Mouse (Mus musculus) adrenal gland, postnatal 4 days (tissue): ENCODE data around the gene Frmd4a. TPM values are rescaled to one million over a fixed set of nuclear protein-coding genes. Genes with fewer than 3 reads are reported as not detected.

Experiments used
- DNase-seq, 2 experiments: peaks; one replicate each; pipeline ENCODE4 v3.0.0; 2021 to 2022; ENCODE audit warnings: low spot score in 2 of 2, mixed read lengths in 2 of 2
- total RNA-seq, 2 experiments: library from RNA; stranded (reverse); gene quantifications; 2 replicates each; pipeline ENCODE4 v1.2.3; 2021

Gene Frmd4a
- total RNA-seq, 2 experiments from 2014 or later = 34.0 to 41.3 TPM

DNA sequence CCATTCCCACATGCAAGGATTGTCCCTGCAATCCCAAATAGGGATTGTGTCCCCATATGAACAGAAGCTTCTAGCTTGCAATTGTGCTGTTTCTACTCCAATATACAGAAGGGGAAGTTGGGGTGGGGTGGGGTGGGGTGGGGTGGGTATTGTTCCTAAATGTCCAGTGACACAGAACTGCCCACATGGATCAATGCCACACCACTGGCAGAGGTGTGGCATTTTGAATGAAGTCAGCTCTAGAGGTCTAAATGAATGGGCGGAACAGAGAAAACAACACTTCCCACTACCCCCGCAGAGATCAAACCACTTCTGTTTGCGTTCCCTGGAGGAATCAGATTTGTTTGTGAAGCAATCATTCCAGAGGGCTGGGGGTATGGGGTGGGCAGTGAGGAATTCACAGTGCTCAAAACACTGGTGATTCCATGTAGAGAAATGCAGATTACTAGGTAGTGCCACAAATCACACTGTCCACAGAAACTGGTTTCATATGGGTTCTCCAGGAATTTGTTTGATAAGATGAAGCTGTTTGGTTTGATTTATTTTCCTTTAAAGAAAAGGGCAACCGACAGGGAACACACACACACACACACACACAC is 268.3 kb downstream of the Frmd4a start:
- DNase-seq = no peak

DNA sequence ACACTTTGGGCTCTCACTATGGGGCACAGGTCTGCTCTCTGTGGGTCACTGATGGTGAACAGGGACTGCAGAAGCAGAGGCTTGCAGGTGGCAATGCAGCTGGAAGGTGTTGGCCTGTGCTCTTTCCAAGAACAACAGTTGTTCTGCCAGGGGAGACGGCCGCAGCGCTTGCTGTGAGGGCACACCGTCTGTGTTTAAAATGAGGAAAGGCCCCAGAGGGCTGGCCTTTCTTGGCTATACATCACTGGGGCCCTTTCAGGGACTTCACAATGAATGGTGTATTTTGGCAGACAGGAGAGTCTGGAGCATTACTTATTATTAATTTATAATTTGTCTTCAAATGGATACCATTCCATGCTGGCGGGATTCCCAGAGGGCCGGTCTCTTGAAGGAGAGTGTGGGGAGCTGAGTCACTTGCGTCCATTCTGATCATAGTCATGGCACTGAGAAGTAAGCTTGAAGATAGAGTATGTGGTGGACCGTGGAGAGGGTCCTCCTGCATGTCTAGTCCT is 268.9 kb downstream of the Frmd4a start:
- no peak for DNase-seq

DNA sequence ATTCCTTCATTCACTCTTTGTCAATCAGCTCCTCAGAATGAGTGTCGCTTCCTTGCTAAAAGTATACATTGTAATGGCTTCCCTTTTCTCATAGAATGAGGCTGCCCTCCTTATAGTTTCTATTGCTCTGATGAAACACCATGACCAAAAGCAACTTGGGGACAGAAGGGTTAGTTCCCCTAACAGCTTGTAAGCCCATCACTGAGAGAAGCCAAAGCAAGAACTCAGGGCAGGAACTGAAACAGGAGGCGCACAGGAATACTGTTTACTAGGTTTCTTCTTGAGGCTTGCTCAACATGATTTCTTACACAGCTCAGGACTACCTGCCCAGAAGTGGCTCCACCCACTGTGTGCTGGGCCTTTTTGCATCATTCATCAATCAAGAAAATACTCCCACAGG is 273.0 kb downstream of the Frmd4a start:
- no peak for DNase-seq

DNA sequence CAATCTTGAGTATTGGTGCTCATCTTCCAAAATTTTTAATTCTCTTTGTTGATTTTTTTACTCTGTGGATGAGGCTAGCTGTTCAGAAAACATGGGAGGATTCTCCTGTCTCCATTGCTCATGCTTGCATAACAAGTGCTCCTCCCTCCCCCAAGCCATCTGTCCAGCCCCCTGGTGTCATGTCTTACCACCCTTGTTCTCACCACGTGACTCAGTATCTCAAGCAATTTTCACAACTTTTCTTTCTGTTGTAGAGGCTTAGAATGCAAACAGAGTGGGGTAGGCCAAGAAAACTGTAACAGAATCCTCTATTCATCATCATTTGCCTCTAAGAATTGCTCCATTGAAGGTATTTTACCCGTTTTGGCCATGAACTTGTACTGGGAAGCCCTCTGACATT is 273.6 kb downstream of the Frmd4a start:
- DNase-seq = no peak

DNA sequence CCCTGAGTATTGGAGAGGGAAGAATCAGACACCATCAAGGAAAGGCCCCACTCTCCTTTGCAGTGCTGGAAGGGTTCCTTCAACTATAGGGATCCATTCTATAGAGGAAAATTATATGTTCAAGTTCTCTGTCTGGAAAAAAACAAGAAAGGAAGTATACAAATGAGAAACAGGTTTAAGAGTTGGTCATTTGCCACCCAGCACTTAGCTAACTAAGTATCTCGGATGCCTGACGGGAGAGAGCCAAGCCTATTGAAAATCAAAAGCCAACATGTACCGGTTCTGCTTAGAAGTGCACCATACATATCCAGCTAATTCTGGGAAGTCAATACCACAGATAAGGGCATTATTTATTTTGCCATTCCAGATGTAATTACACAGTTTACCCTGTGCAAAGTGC is 274.2 kb downstream of the Frmd4a start:
- no peak for DNase-seq

DNA sequence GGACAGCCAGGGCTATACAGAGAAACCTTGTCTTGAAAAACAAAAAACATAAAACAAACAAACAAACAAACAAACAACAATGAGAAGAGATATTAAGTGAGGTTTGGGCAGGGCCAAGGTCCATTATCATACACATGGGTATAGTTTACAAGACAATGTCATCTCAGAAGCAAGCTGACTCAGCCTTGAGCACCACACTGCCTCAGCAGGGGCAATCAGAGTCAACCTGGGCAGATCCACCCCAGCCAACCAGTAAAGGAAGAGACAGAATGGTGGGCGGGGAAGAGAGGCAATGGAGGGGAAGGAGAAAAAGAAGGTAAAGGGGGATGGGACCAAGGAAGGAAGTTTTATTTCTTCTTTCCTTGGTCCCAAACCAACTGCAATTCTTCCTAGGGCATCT is 276.2 kb downstream of the Frmd4a start:
- no peak for DNase-seq

DNA sequence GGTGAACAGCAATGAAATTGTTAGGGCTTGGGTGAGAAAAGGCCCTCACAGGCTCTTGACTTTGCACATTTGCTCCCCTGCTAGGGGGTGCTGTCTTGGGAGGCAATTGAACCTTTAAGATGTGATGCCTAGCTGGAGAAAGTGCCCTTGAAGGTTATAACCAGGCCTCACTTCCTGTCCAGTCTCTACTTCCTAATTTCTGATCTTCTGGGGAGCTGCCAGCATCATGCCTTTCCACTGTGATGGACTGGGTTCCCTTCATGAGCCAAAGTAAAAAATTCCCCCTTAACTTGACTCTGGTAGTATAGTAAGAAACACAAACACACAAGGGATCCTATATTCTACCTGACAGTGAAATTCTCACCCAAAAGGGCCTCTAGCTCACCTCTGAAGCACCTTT is 278.1 kb downstream of the Frmd4a start:
- DNase-seq = no peak

DNA sequence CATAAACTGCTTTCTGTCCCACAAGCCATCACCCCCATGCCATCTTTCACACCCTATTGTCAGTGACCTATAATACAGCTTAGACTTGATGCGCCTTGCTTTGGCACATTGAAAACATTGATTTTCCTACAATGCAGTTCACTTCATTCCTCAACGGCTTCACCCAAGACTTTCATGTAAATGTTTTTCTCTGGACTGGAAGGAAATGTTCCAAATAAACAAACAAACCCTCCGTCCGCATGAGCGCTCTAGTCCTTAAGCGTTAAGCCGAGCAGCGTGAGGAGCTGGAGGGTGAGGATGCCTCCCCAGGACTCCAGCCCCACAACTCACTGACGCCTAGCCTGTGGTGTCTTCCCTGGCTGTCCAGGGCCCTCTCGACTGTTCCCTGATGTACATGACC is 279.4 kb downstream of the Frmd4a start:
- DNase-seq = no peak

DNA sequence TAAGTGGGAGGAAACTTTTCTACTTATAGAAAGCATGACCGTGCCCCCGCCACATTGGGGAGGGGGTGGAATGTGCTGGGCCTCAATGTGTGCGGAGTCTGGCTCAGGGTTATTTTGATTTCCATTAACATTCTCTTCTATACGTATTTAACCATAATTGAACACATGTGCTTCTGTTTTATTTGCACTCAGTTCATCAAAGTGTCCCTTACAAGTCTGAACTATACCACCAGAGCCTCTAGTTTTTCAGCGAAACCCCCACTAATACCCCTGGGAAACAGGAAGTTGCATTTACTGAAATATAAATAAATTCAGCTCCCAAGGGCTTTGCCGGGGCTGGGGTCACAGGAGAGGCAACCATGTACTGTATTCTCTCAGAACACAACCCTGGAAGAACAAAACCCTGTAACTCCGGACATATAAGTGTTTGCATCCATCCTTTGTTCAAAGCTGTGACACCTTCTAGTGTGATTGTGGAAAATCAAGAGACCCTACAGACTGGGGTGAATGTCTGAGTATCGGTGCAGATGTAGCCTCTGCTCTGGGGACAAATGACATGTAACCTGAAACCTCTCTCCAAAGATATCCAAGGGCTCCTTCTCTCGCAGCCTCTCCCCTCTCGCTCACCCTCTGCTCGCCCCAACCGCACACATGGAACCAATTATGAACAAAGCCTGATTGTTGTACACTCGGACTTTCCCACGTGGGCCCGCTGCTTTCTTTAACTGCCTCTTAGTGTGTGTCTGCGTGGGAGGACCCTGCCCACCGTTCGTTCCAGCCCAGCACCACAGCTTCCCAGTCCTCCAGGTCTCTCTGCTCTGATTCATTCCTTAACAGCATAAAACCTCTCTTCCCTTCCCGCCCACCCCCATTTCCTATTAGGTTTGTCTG is 281.1 kb downstream of the Frmd4a start:
- no peak for DNase-seq

DNA sequence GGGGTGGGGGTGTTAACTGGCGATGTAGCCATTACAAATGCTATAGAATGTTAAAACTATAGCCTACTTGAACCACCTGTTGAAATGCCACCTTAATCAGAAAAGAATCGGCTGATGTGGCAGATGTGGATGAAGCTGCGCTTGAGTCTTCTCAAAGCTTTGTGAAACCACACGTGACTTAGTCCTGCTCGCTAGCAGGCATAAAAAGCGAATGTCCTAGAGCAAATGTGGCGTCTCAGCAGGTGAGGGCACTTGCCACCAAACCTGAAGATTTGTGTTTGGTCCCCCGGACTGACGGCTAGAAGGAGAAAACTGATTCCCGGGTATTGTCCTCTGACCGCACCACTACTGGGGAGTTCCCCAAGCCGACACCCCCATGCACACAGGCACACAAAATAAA is 282.1 kb downstream of the Frmd4a start:
- no peak for DNase-seq

DNA sequence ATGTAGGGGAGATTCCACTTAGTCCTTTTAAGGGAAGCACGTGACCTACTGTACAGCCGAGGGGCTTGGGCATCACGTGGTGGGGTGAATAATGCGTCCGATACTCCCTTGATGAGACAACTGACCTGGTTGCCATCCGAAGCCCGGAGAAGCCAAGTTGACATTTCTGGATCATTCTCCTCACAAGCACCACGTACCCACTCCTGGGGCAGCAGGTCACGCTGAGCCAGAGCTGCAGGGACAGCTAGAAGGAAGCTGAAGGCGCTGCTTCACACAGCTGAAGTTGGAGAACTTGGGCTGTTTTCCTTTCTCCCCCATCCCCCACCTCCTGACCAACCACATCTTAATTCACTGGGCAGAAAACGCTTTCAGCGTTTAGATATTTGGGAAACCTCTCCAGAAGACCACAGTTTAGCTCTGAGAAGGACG is 282.9 kb downstream of the Frmd4a start:
- DNase-seq = no peak

DNA sequence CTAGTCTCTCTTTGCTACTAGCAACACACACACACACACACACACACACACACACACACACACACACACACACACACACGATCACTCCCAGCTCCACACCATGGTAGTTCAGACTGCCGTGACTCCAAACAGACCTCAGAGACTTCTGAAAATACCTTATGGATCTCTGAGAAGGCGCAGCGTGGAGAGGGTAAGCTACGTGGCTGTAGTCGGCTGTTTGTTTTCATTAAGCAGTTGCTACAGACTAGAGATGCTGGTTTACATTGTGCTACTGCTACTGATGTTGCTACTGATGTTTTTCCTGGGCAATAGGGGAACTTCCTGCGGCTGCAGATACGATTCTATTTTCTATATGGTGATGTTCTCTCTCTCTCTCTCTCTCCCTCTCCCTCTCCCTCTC is 283.3 kb downstream of the Frmd4a start:
- DNase-seq = no peak

DNA sequence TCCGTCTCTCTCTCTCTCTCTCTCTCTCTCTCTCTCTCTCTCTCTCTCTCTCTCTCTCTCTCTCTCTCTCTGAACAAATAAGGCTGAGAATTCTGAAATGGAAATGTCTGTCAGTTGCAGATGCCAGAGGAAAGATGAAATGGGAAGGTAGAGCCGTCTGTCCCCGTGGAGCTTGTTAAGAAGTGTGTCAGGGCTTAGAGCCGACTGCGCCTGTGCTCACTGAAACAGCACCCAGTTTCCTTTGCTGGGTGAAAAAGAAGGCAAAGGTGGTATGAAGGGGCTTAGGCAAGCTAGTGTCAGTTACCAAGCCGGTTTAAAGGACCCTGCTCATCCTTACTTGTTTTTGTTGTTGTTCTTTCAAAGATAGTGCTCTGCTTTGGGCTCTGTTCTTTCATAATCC is 283.7 kb downstream of the Frmd4a start:
- DNase-seq = no peak

DNA sequence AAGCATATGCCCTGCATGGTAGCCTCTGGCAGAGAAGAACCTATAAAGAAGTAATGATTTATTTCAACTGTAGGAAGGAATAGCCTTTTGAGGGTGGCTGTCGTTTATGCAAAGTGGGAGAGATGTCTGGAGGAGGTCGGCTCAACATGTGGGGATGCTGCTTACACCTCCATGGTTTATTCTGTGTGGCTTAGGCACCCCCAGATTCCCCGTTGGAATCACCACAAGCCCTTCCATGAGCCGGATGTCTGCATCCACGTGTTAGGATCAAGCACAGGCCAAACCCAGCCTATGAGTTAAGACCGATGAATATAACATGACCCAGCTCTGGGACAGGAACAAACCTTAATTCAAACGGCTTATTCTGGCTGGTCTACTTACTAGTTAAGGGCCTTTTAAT is 284.2 kb downstream of the Frmd4a start:
- no peak for DNase-seq

DNA sequence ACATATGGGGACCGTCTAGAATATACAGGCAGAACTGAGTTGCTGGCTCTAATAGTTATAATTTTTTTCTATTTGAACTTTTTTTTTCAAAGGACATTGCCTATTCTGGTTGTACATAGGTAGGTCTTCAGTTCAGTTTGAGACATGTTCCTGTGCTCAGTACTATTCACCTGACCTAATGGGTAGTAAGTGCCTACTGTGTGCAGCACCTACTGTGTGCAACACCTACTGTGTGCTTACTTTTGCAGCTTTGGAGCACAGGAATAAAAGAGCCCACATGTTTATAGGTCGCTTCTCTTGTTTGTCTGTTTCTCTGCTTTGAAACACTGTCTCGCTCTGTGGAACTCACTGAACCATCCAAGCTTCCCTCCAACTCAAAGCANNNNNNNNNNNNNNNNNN is 284.6 kb downstream of the Frmd4a start:
- DNase-seq = no peak

DNA sequence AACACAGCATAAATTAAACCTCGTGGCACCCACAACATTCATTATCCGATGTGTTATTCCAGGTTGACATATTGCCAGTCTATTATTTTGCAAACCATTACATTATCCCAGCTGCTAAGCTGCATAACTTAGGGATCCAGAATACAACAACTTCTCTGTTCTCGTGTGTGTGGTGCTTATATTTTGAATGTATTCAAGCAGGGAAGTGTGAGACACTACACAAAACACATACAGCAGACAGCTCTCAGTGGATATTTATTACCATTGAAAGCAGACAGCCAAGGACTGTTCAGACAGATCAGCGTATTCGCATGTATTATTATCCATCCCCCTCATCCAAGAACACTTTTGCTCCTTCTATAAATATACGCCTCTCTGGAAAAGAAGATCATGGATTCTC is 289.6 kb downstream of the Frmd4a start:
- DNase-seq = no peak

DNA sequence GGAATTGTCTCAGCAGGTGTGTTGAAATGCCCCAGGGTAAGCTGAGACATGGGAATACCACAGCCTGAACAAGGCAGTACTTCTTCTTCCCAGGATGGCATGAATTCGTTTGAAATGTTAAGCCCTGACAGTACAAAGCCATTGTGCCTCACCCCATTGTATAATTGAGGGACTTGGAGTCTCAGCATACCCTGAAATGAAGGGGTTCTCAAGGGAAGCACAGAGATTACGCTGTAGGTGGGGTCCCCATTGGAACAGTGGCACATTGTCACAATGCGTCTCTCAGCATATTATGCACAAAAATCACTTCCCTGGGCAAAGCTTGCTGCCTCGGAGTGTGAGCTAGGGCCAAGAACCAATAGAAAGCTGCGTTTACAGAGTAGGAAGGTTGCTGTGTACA is 297.0 kb downstream of the Frmd4a start:
- DNase-seq = no peak

DNA sequence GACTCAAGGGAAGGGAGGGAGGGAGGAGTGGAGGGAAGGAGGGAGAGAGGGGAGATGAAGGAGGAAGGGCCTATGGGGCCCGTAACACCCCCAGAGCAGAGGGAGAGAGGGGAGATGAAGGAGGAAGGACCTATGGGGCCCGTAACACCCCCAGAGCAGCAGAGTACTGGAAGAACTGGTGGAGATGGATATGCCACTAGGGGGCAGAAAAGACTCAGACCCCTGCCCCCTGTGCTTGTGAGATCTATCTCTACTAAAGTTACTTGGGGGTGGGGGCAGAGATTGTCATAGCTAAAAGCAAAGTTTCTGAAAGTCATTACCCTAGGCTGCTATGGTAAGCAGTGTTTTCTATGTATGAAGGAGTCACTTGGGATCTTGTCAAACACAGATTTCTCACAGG is 299.1 kb downstream of the Frmd4a start:
- DNase-seq = no peak

DNA sequence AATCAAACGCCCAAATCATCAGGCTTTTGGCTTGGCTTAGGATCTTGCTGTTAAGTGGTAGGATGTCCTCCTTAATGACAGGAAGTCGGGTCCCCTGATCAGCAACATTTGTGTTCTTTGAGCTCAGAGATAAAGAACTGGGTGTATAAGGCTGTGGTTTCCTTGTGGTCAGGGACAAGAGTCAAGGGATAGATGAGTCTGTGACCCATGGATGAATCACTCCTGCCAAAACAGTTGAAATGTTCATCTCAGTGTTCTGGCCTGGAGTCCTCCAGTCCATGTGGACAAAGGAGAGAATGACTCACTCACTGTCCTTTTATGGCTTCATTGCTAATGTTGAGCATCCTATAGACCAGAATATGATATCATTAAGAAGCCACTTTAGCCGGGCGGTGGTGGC is 300.6 kb downstream of the Frmd4a start:
- no peak for DNase-seq

DNA sequence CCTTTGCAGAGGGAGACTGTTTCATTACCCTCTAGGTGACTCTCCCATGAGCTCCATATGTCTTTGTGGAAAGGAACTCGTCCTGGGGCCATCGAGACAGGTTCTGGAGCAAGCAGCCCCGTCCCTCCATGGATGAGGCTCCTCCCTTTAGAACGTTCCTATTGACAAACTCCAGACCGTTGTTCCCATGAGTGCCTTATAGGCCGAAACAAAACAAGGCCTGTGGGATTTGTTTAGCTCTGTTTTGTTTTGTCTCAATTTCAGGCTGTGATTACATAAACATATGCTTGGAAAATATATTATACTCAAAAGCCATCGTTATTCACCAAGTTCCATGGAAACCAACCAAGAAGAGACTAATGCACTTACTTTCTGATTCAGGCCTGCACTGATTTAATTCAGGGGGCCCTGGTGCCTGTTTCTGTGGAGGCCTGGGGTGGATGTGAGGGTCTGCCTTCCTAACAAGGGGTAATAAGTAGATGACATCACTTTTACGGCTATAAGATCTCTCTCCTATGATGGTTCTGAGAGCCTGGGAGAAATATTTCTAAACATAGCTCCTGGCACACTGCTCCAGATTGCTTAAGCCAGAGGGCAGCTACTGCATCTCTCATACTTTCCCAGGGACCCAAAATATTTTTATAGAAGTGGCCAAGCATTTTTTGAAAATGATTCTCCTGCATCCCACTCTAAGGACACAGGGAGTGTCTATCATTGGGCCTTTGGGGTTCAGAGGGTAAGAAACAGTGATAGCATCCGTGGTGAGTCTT is 308.9 kb downstream of the Frmd4a start:
- no peak for DNase-seq

DNA sequence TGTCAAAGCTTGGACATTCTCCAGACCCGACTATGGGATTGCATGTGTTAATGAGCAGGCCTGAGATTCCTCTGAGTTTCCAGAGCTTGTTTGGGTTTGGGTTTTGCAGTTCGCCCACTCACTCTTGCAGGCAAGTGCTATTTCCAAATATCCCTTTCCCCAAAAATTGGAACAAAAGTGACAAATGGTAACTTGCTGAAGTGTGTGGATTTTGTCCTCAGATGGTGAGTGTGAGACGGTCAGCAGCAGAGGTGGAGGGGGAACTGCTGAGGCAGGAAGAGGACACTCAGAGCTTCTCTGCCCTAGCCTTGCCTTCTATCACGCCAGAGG is 309.5 kb downstream of the Frmd4a start:
- DNase-seq = no peak

DNA sequence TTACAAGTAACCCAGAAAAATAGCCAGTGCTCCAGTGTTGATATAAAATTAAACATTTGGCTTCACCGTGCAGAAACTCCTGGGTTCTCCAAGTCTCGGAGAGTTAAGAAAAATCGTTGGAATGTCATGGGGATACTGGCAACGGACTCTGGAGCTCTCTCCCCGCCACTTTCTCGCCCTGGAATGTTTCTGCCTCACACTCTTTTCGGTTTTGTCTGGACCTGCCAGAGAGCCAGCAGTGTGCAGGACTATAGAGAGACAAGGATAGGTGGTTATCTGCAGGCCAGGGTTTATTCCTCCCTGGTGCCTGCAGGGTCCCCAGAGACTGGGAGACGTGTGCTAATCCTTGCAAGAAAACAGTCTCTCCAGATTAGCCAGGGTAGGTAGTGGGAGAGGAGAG is 314.9 kb downstream of the Frmd4a start:
- DNase-seq = no peak
